Mouse (Mus musculus): ENCODE data around the gene Clic5. TPM values are rescaled to one million over a fixed set of nuclear protein-coding genes. Genes with fewer than 3 reads are reported as not detected.
A peak's percentile ranks its signal among the peaks of the same experiment; 100 is the strongest.

Clic5 gene
- polyA plus RNA-seq, 1 experiment, result 0.82 TPM

GRCm38 (mm10) chr17:44160449-44160848 is 27.9 kb upstream of the Clic5 start:
- WGBS, result 32% methylated on average over 11 of the region's 11 CpGs
- no peak overlapping the region for H3K27ac ChIP-seq (ENCODE audit: control insufficient read depth, insufficient read depth, low read depth, low read length, poor library complexity)
- H3K4me3 ChIP-seq (replicated peaks; ENCODE audit: control insufficient read depth, low read depth, low read length), result no peak overlapping the region
- no peak for TF ChIP-seq CTCF (IDR thresholded peaks at IDR 0.05; ENCODE audit: control insufficient read depth, insufficient read depth, low read length)
- TF ChIP-seq POLR2A (IDR thresholded peaks at IDR 0.05; ENCODE audit: borderline replicate concordance, control insufficient read depth, low read depth, low read length), result no peak
- H3K4me1 ChIP-seq (ENCODE audit: control insufficient read depth, insufficient read depth, low read length), result no peaks in the 10 kb centered on the region

GRCm38 (mm10) chr17:44162514-44162913 is 25.9 kb upstream of the Clic5 start:
- Histone ChIP-seq H3K4me3 (replicated peaks; ENCODE audit: control insufficient read depth, low read depth, low read length) (no peak overlapping the region), H3K27ac (ENCODE audit: control insufficient read depth, insufficient read depth, low read depth, low read length, poor library complexity) (no peak overlapping the region), H3K4me1 (ENCODE audit: control insufficient read depth, insufficient read depth, low read length) (no peaks in the 10 kb centered on the region; the same call in 1 of the 2 replicates)
- TF ChIP-seq CTCF (IDR thresholded peaks at IDR 0.05; ENCODE audit: control insufficient read depth, insufficient read depth, low read length) (no peak), POLR2A (IDR thresholded peaks at IDR 0.05; ENCODE audit: borderline replicate concordance, control insufficient read depth, low read depth, low read length) (no peak)
- WGBS, result 2% methylated on average over 5 of the region's 5 CpGs

GRCm38 (mm10) chr17:44162935-44163334 is 25.4 kb upstream of the Clic5 start:
- no peaks in the 10 kb centered on the region; the same call in 1 of the 2 replicates for H3K4me1 ChIP-seq (ENCODE audit: control insufficient read depth, insufficient read depth, low read length)
- no peak overlapping the region for H3K4me3 ChIP-seq (replicated peaks; ENCODE audit: control insufficient read depth, low read depth, low read length)
- WGBS, result 31% methylated on average over 5 of the region's 5 CpGs
- no peak overlapping the region for H3K27ac ChIP-seq (ENCODE audit: control insufficient read depth, insufficient read depth, low read depth, low read length, poor library complexity)
- TF ChIP-seq POLR2A (IDR thresholded peaks at IDR 0.05; ENCODE audit: borderline replicate concordance, control insufficient read depth, low read depth, low read length) (no peak), CTCF (IDR thresholded peaks at IDR 0.05; ENCODE audit: control insufficient read depth, insufficient read depth, low read length) (no peak)

- no peaks in the 10 kb centered on the region; the same call in 1 of the 2 replicates for H3K4me1 ChIP-seq (ENCODE audit: control insufficient read depth, insufficient read depth, low read length)
- H3K4me3 ChIP-seq (replicated peaks; ENCODE audit: control insufficient read depth, low read depth, low read length), result no peak overlapping the region
- no peak overlapping the region for H3K27ac ChIP-seq (ENCODE audit: control insufficient read depth, insufficient read depth, low read depth, low read length, poor library complexity)
- WGBS, result 66% methylated on average over 11 of the region's 11 CpGs
- TF ChIP-seq CTCF (IDR thresholded peaks at IDR 0.05; ENCODE audit: control insufficient read depth, insufficient read depth, low read length) (no peak), POLR2A (IDR thresholded peaks at IDR 0.05; ENCODE audit: borderline replicate concordance, control insufficient read depth, low read depth, low read length) (no peak)
Observed at GRCm38 (mm10) chr17:44165730-44166347, 22.5 kb upstream of the Clic5 start.

- no peak overlapping the region for H3K4me3 ChIP-seq (replicated peaks; ENCODE audit: control insufficient read depth, low read depth, low read length)
- 82% methylated on average over 4 of the region's 4 CpGs for WGBS
- H3K4me1 ChIP-seq (ENCODE audit: control insufficient read depth, insufficient read depth, low read length), result no peaks in the 10 kb centered on the region; the same call in 1 of the 2 replicates
- H3K27ac ChIP-seq (ENCODE audit: control insufficient read depth, insufficient read depth, low read depth, low read length, poor library complexity), result no peak overlapping the region
- TF ChIP-seq POLR2A (IDR thresholded peaks at IDR 0.05; ENCODE audit: borderline replicate concordance, control insufficient read depth, low read depth, low read length), result no peak
- no peak for TF ChIP-seq CTCF (IDR thresholded peaks at IDR 0.05; ENCODE audit: control insufficient read depth, insufficient read depth, low read length)
Observed at GRCm38 (mm10) chr17:44169676-44170075, 18.7 kb upstream of the Clic5 start.

GRCm38 (mm10) chr17:44170316-44170715 is 18.1 kb upstream of the Clic5 start:
- no peak for TF ChIP-seq POLR2A (IDR thresholded peaks at IDR 0.05; ENCODE audit: borderline replicate concordance, control insufficient read depth, low read depth, low read length)
- TF ChIP-seq CTCF (IDR thresholded peaks at IDR 0.05; ENCODE audit: control insufficient read depth, insufficient read depth, low read length), result no peak
- H3K27ac ChIP-seq (ENCODE audit: control insufficient read depth, insufficient read depth, low read depth, low read length, poor library complexity), result no peak overlapping the region

GRCm38 (mm10) chr17:44171930-44172329 is 16.5 kb upstream of the Clic5 start:
- Histone ChIP-seq H3K4me1 (ENCODE audit: control insufficient read depth, insufficient read depth, low read length) (no peaks in the 10 kb centered on the region), H3K27ac (ENCODE audit: control insufficient read depth, insufficient read depth, low read depth, low read length, poor library complexity) (no peak overlapping the region), H3K4me3 (replicated peaks; ENCODE audit: control insufficient read depth, low read depth, low read length) (no peak overlapping the region)
- TF ChIP-seq CTCF (IDR thresholded peaks at IDR 0.05; ENCODE audit: control insufficient read depth, insufficient read depth, low read length) (0 out of 2 replicates have a peak, but pooled peaks have one; percentile 10), POLR2A (IDR thresholded peaks at IDR 0.05; ENCODE audit: borderline replicate concordance, control insufficient read depth, low read depth, low read length) (no peak)
- 60% methylated on average over 3 of the region's 3 CpGs for WGBS

More at GRCm38 (mm10) chr17:44170316-44170715, 18.1 kb upstream of the Clic5 start:
- H3K4me3 ChIP-seq (replicated peaks; ENCODE audit: control insufficient read depth, low read depth, low read length), result no peak overlapping the region
- no peaks in the 10 kb centered on the region; the same call in 1 of the 2 replicates for H3K4me1 ChIP-seq (ENCODE audit: control insufficient read depth, insufficient read depth, low read length)
- 86% methylated on average over 3 of the region's 3 CpGs for WGBS

- TF ChIP-seq CTCF (IDR thresholded peaks at IDR 0.05; ENCODE audit: control insufficient read depth, insufficient read depth, low read length), result no peak
- H3K27ac ChIP-seq (ENCODE audit: control insufficient read depth, insufficient read depth, low read depth, low read length, poor library complexity), result no peak overlapping the region
- WGBS, result 59% methylated on average over 2 of the region's 2 CpGs
Observed at GRCm38 (mm10) chr17:44173341-44173740, 15.0 kb upstream of the Clic5 start.

GRCm38 (mm10) chr17:44177291-44177690 is 11.1 kb upstream of the Clic5 start:
- Histone ChIP-seq H3K4me1 (ENCODE audit: control insufficient read depth, insufficient read depth, low read length) (no peaks in the 10 kb centered on the region), H3K27ac (ENCODE audit: control insufficient read depth, insufficient read depth, low read depth, low read length, poor library complexity) (no peak overlapping the region), H3K4me3 (replicated peaks; ENCODE audit: control insufficient read depth, low read depth, low read length) (no peak overlapping the region)
- 81% methylated on average over 3 of the region's 3 CpGs for WGBS
- TF ChIP-seq POLR2A (IDR thresholded peaks at IDR 0.05; ENCODE audit: borderline replicate concordance, control insufficient read depth, low read depth, low read length), result no peak
- TF ChIP-seq CTCF (IDR thresholded peaks at IDR 0.05; ENCODE audit: control insufficient read depth, insufficient read depth, low read length), result no peak

More at GRCm38 (mm10) chr17:44173341-44173740, 15.0 kb upstream of the Clic5 start:
- H3K4me1 ChIP-seq (ENCODE audit: control insufficient read depth, insufficient read depth, low read length), result no peaks in the 10 kb centered on the region
- no peak overlapping the region for H3K4me3 ChIP-seq (replicated peaks; ENCODE audit: control insufficient read depth, low read depth, low read length)

Data from bone marrow, adult 2 months (tissue).